Mouse (Mus musculus) CH12.LX (cell line): ENCODE measurements at regions not wholly inside any gene's neighbourhood (a gene's known extent, or its start where the extent isn't known, plus 50 kb on each side); places are given as distances from the start of the nearest gene placed in this dataset.
"Not testable (repeated sequence)": the region's sequence is repeated elsewhere in the genome, so short reads cannot be mapped to it uniquely, and the experiment has no call there.

ENCODE experiments used
- DNase-seq: peaks from one replicate; pipeline ENCODE4 v3.0.0-alpha.2; 2013; ENCODE audit errors: extremely low read depth
- H3K27ac ChIP-seq: 2 replicates; pipeline ENCODE4 v1.5.1; 2012; ENCODE audit warnings: low read depth, mild to moderate bottlenecking, control low read depth, moderate library complexity; ENCODE audit not compliant: insufficient read depth
- H3K27me3 ChIP-seq: replicated peaks from 2 replicates; pipeline ENCODE3; 2012; ENCODE audit warnings: inconsistent platforms
- H3K36me3 ChIP-seq, 2 experiments: replicated peaks in 1 of 2; 2 replicates each; pipeline versions ENCODE3 to v1.6.1; 2012; ENCODE audit warnings: inconsistent platforms in 1 of 2, low read length in 1 of 2, mild to moderate bottlenecking in 1 of 2, mixed read lengths in 1 of 2, moderate library complexity in 1 of 2; ENCODE audit not compliant: control insufficient read depth in 1 of 2, insufficient read depth in 1 of 2
- H3K4me1 ChIP-seq, 2 experiments: 2 replicates each; pipeline ENCODE4 v1.6.1; 2012; ENCODE audit warnings: inconsistent platforms in 1 of 2, moderate library complexity in 1 of 2; ENCODE audit not compliant: insufficient read depth in 2 of 2, control insufficient read depth in 1 of 2
- H3K4me2 ChIP-seq: 2 replicates; pipeline ENCODE4 v1.6.1; 2012; ENCODE audit warnings: low read depth, mild to moderate bottlenecking, control low read depth; ENCODE audit not compliant: poor library complexity, insufficient read depth, severe bottlenecking
- H3K4me3 ChIP-seq, 3 experiments: fragments of 150-350 bp in 1 of 3; sonication (generic) in 1 of 3; replicated peaks in 1 of 3; 2 replicates each; pipeline versions ENCODE3 to v1.5.1; 2011 to 2012; ENCODE audit warnings: low read depth in 2 of 3, low read length in 2 of 3, mild to moderate bottlenecking in 2 of 3, moderate library complexity in 2 of 3, control low read depth in 1 of 3, improper control_type of control experiment in 1 of 3, inconsistent platforms in 1 of 3, mixed read lengths in 1 of 3; ENCODE audit not compliant: poor library complexity in 1 of 3
- H3K79me2 ChIP-seq: replicated peaks from 2 replicates; pipeline ENCODE4 v1.6.1; 2012; ENCODE audit warnings: mild to moderate bottlenecking, moderate library complexity; ENCODE audit not compliant: control insufficient read depth, poor library complexity, insufficient read depth, severe bottlenecking; ENCODE audit errors: extremely low read depth
- H3K9ac ChIP-seq: 2 replicates; pipeline ENCODE4 v1.6.1; 2012; ENCODE audit warnings: low read depth, mild to moderate bottlenecking, control low read depth, moderate library complexity; ENCODE audit not compliant: insufficient read depth
- H3K9me3 ChIP-seq: replicated peaks from 2 replicates; pipeline ENCODE3; 2012; ENCODE audit warnings: low read length, inconsistent platforms, mixed read lengths
- CHD2 ChIP-seq: IDR thresholded peaks from 2 replicates; pipeline ENCODE4 v1.6.1; 2011; ENCODE audit warnings: low read length, improper control_type of control experiment
- CTCF ChIP-seq, 2 experiments: IDR thresholded peaks in 1 of 2; conservative IDR thresholded peaks in 1 of 2; 2 replicates each; pipeline ENCODE4 v1.5.1; 2011 to 2012; ENCODE audit warnings: low read depth in 2 of 2, low read length in 2 of 2, improper control_type of control experiment in 1 of 2, inconsistent platforms in 1 of 2, mild to moderate bottlenecking in 1 of 2, moderate library complexity in 1 of 2
- E2F4 ChIP-seq: IDR thresholded peaks from 2 replicates; pipeline ENCODE4 v1.6.1; 2011; ENCODE audit warnings: low read depth, low read length, improper control_type of control experiment; ENCODE audit not compliant: insufficient replicate concordance
- ELF1 ChIP-seq: IDR thresholded peaks from 2 replicates; pipeline ENCODE4 v1.6.1; 2014; ENCODE audit warnings: low read depth, mild to moderate bottlenecking, inconsistent platforms, low read length, improper control_type of control experiment
- GABPA ChIP-seq: IDR thresholded peaks from 2 replicates; pipeline ENCODE4 v1.6.1; 2012; ENCODE audit warnings: low read depth, low read length, improper control_type of control experiment, inconsistent platforms; ENCODE audit not compliant: insufficient replicate concordance
- HCFC1 ChIP-seq: IDR thresholded peaks from 2 replicates; pipeline ENCODE4 v1.6.1; 2012; ENCODE audit warnings: low read depth, mild to moderate bottlenecking, inconsistent platforms, low read length, improper control_type of control experiment
- IRF4 ChIP-seq: IDR thresholded peaks from 2 replicates; pipeline ENCODE4 v1.6.1; 2014; ENCODE audit warnings: low read depth, mild to moderate bottlenecking, inconsistent platforms, low read length, improper control_type of control experiment
- JUND ChIP-seq: conservative IDR thresholded peaks from 2 replicates; pipeline ENCODE4 v1.6.1; 2011; ENCODE audit warnings: low read depth, low read length, improper control_type of control experiment
- KAT2A ChIP-seq: IDR thresholded peaks from 2 replicates; pipeline ENCODE4 v1.6.1; 2012; ENCODE audit warnings: low read length, improper control_type of control experiment, inconsistent platforms; ENCODE audit not compliant: insufficient replicate concordance
- MAFK ChIP-seq: IDR thresholded peaks from 2 replicates; pipeline ENCODE4 v1.6.1; 2011; ENCODE audit warnings: low read length, improper control_type of control experiment; ENCODE audit not compliant: insufficient replicate concordance
- MAX ChIP-seq: IDR thresholded peaks from 2 replicates; pipeline ENCODE4 v1.6.1; 2011; ENCODE audit warnings: low read length, improper control_type of control experiment
- NELFE ChIP-seq: IDR thresholded peaks from 2 replicates; pipeline ENCODE4 v1.6.1; 2011; ENCODE audit warnings: low read depth, low read length, improper control_type of control experiment
- POLR2A ChIP-seq: IDR thresholded peaks from 2 replicates; pipeline ENCODE4 v1.6.1; 2011; ENCODE audit warnings: low read depth, mild to moderate bottlenecking, improper control_type of control experiment, low read length
- POLR2AphosphoS2 ChIP-seq: IDR thresholded peaks from 2 replicates; pipeline ENCODE4 v1.6.1; 2011; ENCODE audit warnings: low read depth, low read length, improper control_type of control experiment
- SIN3A ChIP-seq: IDR thresholded peaks from 2 replicates; pipeline ENCODE4 v1.6.1; 2012; ENCODE audit warnings: low read length, improper control_type of control experiment, inconsistent platforms
- SMC3 ChIP-seq: IDR thresholded peaks from 2 replicates; pipeline ENCODE4 v1.6.1; 2011; ENCODE audit warnings: low read depth, low read length, improper control_type of control experiment
- TCF12 ChIP-seq: IDR thresholded peaks from 2 replicates; pipeline ENCODE4 v1.6.1; 2014; ENCODE audit warnings: low read depth, mild to moderate bottlenecking, inconsistent platforms, low read length, improper control_type of control experiment
- UBTF ChIP-seq: IDR thresholded peaks from 2 replicates; pipeline ENCODE4 v1.6.1; 2012; ENCODE audit warnings: low read depth, mild to moderate bottlenecking, inconsistent platforms, low read length, improper control_type of control experiment, moderate library complexity
- USF2 ChIP-seq: conservative IDR thresholded peaks from 2 replicates; pipeline ENCODE4 v1.6.1; 2011; ENCODE audit warnings: low read depth, low read length, improper control_type of control experiment
- ZC3H11A ChIP-seq: IDR thresholded peaks from 2 replicates; pipeline ENCODE4 v1.6.1; 2012; ENCODE audit warnings: low read depth, mild to moderate bottlenecking, inconsistent platforms, low read length, improper control_type of control experiment
- ZKSCAN1 ChIP-seq: IDR thresholded peaks from 2 replicates; pipeline ENCODE4 v1.6.1; 2012; ENCODE audit warnings: low read depth, inconsistent platforms, low read length, improper control_type of control experiment, borderline replicate concordance
- dilution Hi-C: fragments of 300-500 bp; cut with MboI; formaldehyde crosslinking; loops from 2 replicates; pipeline ENCODE4 v1.14.3; 2020; ENCODE audit warnings: low sequenced_read_pairs; ENCODE audit not compliant: extremely low pct_unique_long_range_greater_than_20kb, extremely low pct_ligation_motif_present
- in situ Hi-C: fragments of 300-500 bp; cut with MboI; formaldehyde crosslinking; loops from 3 replicates; pipeline ENCODE4 v1.14.3; 2019; ENCODE audit warnings: low sequenced_read_pairs, low pct_ligation_motif_present, low pct_unique_long_range_greater_than_20kb, mixed read lengths

GRCm38 (mm10) chr2:53730451-53730850 is 354.9 kb downstream of the Rprm start:
- Histone ChIP-seq H3K4me3 (no peak overlapping the region), H3K4me1 (no peaks in the 10 kb centered on the region), H3K27me3 (no peaks in the 10 kb centered on the region), H3K9me3 (peaks cover 3% of the 10 kb centered on the region), H3K79me2 (no peaks in the 10 kb centered on the region), H3K4me2 (no peak overlapping the region), H3K27ac (no peak overlapping the region), H3K36me3 (no peaks in the 10 kb centered on the region), H3K9ac (no peak overlapping the region)
- in situ Hi-C loops (no loop called here), dilution Hi-C loops (no loop called here)
- TF ChIP-seq GABPA (no peak), UBTF (no peak), MAX (no peak), SIN3A (no peak), MAFK (no peak), HCFC1 (no peak), CHD2 (no peak), IRF4 (no peak)
- DNase-seq: no peak

DNA sequence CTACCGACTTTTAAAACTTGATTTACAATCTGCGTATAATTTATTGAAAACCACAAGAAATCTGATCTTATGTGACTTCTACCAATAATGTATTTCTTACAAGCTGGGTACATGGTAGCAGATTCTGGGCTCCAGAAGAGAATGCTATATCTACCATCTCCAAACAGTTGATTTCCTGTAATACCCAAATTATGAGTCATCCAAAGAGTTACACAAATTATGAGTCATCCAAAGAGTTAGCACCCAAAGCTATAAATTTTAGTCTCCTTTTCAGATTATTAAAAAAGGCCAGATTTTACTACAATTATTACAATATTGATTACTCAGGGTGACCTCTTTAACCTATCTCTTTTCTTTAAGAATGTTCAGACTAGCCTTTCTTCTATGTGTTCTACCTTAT is 321.9 kb downstream of the Rprm start:
- Histone ChIP-seq H3K27ac (no peak overlapping the region), H3K4me1 (no peaks in the 10 kb centered on the region), H3K9ac (no peak overlapping the region), H3K36me3 (no peaks in the 10 kb centered on the region), H3K9me3 (no peaks in the 10 kb centered on the region), H3K79me2 (no peaks in the 10 kb centered on the region), H3K4me2 (no peak overlapping the region), H3K4me3 (no peak overlapping the region), H3K27me3 (no peaks in the 10 kb centered on the region)
- in situ Hi-C loops: no loop called here
- dilution Hi-C loops: no loop called here
- DNase-seq: no peak
- no peak for TF ChIP-seq USF2
- no peak for TF ChIP-seq KAT2A
- TF ChIP-seq SMC3: no peak
- TF ChIP-seq TCF12: no peak
- no peak for TF ChIP-seq ZKSCAN1
- no peak for TF ChIP-seq SIN3A
- no peak for TF ChIP-seq POLR2AphosphoS2
- TF ChIP-seq ZC3H11A: no peak
- no peak for TF ChIP-seq ELF1
- no peak for TF ChIP-seq HCFC1
- no peak for TF ChIP-seq NELFE
- TF ChIP-seq JUND: no peak
- TF ChIP-seq POLR2A: no peak
- TF ChIP-seq IRF4: no peak
- TF ChIP-seq E2F4: no peak
- TF ChIP-seq CTCF (conservative IDR thresholded peaks at IDR 0.05 in 1 of 2, IDR thresholded peaks at IDR 0.05 in 1 of 2; ENCODE audit: low read depth in 2 of 2, low read length in 2 of 2): no peak
- no peak for TF ChIP-seq CHD2

DNA sequence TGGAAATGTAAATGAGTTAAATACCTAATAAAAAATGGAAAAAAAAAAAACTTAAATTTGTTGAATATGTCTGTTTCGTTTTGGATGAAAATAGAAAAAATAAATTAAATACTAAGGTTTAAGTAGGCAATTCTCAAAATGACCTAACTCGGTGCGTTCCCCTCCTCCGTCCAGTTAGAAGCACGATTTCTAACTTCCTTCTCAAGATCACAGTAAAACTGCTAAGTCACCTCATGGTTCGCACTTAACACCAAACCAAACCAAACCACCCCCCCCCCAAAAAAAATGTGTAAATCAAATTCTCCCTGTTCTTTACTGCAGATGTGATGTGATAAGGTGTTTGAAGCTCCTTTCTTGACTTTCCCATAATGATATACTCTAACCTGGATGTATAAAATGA is 303.3 kb downstream of the Rprm start:
- H3K27me3 ChIP-seq, H3K4me1 ChIP-seq, H3K9me3 ChIP-seq, H3K4me3 ChIP-seq, H3K9ac ChIP-seq, H3K27ac ChIP-seq, in situ Hi-C loops, H3K36me3 ChIP-seq, DNase-seq, H3K79me2 ChIP-seq, dilution Hi-C loops, H3K4me2 ChIP-seq: not testable (repeated sequence)

DNA sequence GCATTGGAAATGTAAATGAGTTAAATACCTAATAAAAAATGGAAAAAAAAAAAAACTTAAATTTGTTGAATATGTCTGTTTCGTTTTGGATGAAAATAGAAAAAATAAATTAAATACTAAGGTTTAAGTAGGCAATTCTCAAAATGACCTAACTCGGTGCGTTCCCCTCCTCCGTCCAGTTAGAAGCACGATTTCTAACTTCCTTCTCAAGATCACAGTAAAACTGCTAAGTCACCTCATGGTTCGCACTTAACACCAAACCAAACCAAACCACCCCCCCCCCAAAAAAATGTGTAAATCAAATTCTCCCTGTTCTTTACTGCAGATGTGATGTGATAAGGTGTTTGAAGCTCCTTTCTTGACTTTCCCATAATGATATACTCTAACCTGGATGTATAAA is 296.8 kb downstream of the Rprm start:
- H3K27me3 ChIP-seq, H3K9ac ChIP-seq, dilution Hi-C loops, H3K4me1 ChIP-seq, H3K36me3 ChIP-seq, H3K9me3 ChIP-seq, H3K4me3 ChIP-seq, H3K4me2 ChIP-seq, H3K79me2 ChIP-seq, H3K27ac ChIP-seq, in situ Hi-C loops, DNase-seq: not testable (repeated sequence)
